Mouse (Mus musculus): ENCODE measurements at regions not wholly inside any gene's neighbourhood (a gene's known extent, or its start where the extent isn't known, plus 50 kb on each side); places are given as distances from the start of the nearest gene placed in this dataset.

- Histone ChIP-seq H3K36me3 (ENCODE audit: control insufficient read depth, insufficient read depth, low read length) (no peaks in the 10 kb centered on the region), H3K4me3 (ENCODE audit: low read length) (no peak overlapping the region), H3K27ac (ENCODE audit: low read length) (no peak overlapping the region), H3K9me3 (ENCODE audit: control insufficient read depth, low read length) (no peaks in the 10 kb centered on the region), H3K27me3 (ENCODE audit: control insufficient read depth, insufficient read depth, low read depth, low read length) (no peaks in the 10 kb centered on the region), H3K4me1 (replicated peaks; ENCODE audit: control insufficient read depth, insufficient read depth, low read length) (no peaks in the 10 kb centered on the region), H3K4me2 (ENCODE audit: low read depth, low read length) (no peak overlapping the region), H3K9ac (ENCODE audit: low read length) (no peak overlapping the region)
- WGBS: 3% methylated on average over 1 of the region's 1 CpGs
- ATAC-seq (ENCODE audit: low read depth): peak; percentile 59; the same call in 1 of the 2 replicates
Observed at GRCm38 (mm10) chr2:147895691-147896090, 151.1 kb downstream of the Foxa2 start.

DNA sequence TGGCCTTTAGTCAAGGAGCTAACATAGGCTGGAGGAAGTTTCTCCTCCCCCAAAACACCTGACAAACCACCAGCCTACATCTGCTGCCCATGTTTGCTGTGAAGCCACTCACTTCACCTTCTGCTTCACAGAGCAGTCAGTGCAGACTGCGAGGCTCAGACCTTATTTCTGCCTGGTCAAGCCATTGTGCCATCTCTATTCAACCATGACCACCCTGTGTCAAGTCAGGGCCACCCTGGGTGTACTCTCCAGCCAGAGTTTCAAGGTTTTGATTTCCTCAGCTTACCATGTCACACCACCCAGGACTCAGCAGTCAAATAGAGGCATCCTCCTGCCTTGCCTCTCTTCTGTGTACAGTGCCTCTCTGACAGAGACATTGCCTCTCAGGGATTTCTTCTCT, 152.6 kb downstream of the Foxa2 start:
- Histone ChIP-seq H3K36me3 (ENCODE audit: control insufficient read depth, insufficient read depth, low read length) (no peaks in the 10 kb centered on the region), H3K4me1 (replicated peaks; ENCODE audit: control insufficient read depth, insufficient read depth, low read length) (no peaks in the 10 kb centered on the region), H3K4me3 (ENCODE audit: low read length) (no peak overlapping the region), H3K27me3 (ENCODE audit: control insufficient read depth, insufficient read depth, low read depth, low read length) (no peaks in the 10 kb centered on the region), H3K9me3 (ENCODE audit: control insufficient read depth, low read length) (no peaks in the 10 kb centered on the region), H3K27ac (ENCODE audit: low read length) (no peak overlapping the region), H3K9ac (ENCODE audit: low read length) (no peak overlapping the region), H3K4me2 (ENCODE audit: low read depth, low read length) (no peak overlapping the region)
- 69% methylated on average over 1 of the region's 1 CpGs for WGBS
- ATAC-seq (ENCODE audit: low read depth): no peak

DNA sequence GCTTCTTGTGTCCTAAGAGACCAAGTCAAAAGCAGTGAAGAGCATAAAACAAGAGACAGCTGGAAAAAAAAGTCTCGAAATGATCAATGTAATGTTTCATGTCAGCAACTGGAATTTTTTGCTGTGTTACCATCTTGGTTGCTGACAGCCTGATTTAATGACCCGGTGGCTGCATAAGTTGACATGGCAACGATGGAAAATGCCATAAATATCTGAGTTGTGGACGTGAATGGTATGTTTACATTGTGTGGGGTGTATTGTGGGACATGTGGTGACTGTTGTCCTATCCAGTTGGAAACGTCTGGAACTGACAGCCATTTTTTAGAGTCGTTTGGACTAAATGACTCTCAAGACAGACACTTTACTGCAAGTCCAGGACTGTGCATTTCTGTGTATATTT, 160.6 kb downstream of the Foxa2 start:
- no peak overlapping the region for H3K27ac ChIP-seq (ENCODE audit: low read length)
- no peak overlapping the region for H3K4me3 ChIP-seq (ENCODE audit: low read length)
- H3K36me3 ChIP-seq (ENCODE audit: control insufficient read depth, insufficient read depth, low read length): no peaks in the 10 kb centered on the region
- H3K4me2 ChIP-seq (ENCODE audit: low read depth, low read length): no peak overlapping the region
- no peak overlapping the region for H3K9ac ChIP-seq (ENCODE audit: low read length)
- 26% methylated on average over 6 of the region's 6 CpGs for WGBS
- ATAC-seq (ENCODE audit: low read depth): peak; percentile 36; the same call in 1 of the 2 replicates
- H3K27me3 ChIP-seq (ENCODE audit: control insufficient read depth, insufficient read depth, low read depth, low read length): no peaks in the 10 kb centered on the region
- no peaks in the 10 kb centered on the region for H3K9me3 ChIP-seq (ENCODE audit: control insufficient read depth, low read length)
- H3K4me1 ChIP-seq (replicated peaks; ENCODE audit: control insufficient read depth, insufficient read depth, low read length): no peaks in the 10 kb centered on the region

- peak overlapping the region; percentile 52 for H3K4me2 ChIP-seq (ENCODE audit: low read depth, low read length)
- no peak overlapping the region for H3K27ac ChIP-seq (ENCODE audit: low read length)
- 27% methylated on average over 13 of the region's 13 CpGs for WGBS
- H3K27me3 ChIP-seq (ENCODE audit: control insufficient read depth, insufficient read depth, low read depth, low read length): no peaks in the 10 kb centered on the region
- no peaks in the 10 kb centered on the region for H3K36me3 ChIP-seq (ENCODE audit: control insufficient read depth, insufficient read depth, low read length)
- no peak overlapping the region for H3K4me3 ChIP-seq (ENCODE audit: low read length)
- no peak overlapping the region for H3K9ac ChIP-seq (ENCODE audit: low read length)
- ATAC-seq (ENCODE audit: low read depth): no peak
- H3K9me3 ChIP-seq (ENCODE audit: control insufficient read depth, low read length): no peaks in the 10 kb centered on the region
- peaks cover 15% of the 10 kb centered on the region for H3K4me1 ChIP-seq (replicated peaks; ENCODE audit: control insufficient read depth, insufficient read depth, low read length)
Observed at GRCm38 (mm10) chr2:147877907-147878306, 168.9 kb downstream of the Foxa2 start.

DNA sequence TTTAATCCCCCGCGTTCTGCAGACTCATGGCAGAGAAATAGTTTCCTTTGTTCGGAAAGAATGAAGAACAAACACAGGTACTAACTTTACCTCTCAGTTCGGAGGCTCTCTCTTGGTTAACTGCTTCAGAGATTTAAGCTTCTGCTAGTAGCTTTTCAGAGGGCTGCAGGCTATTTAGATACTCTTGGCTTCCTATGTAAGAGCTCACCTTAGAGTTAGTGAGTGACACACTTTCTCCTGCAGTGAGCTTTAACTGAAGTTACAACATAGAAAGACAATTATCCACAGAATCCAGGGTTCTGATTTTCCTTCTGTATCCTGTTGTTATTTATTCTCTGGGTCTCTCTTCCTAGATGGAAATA, 169.2 kb downstream of the Foxa2 start:
- WGBS: 4% methylated on average over 4 of the region's 4 CpGs

DNA sequence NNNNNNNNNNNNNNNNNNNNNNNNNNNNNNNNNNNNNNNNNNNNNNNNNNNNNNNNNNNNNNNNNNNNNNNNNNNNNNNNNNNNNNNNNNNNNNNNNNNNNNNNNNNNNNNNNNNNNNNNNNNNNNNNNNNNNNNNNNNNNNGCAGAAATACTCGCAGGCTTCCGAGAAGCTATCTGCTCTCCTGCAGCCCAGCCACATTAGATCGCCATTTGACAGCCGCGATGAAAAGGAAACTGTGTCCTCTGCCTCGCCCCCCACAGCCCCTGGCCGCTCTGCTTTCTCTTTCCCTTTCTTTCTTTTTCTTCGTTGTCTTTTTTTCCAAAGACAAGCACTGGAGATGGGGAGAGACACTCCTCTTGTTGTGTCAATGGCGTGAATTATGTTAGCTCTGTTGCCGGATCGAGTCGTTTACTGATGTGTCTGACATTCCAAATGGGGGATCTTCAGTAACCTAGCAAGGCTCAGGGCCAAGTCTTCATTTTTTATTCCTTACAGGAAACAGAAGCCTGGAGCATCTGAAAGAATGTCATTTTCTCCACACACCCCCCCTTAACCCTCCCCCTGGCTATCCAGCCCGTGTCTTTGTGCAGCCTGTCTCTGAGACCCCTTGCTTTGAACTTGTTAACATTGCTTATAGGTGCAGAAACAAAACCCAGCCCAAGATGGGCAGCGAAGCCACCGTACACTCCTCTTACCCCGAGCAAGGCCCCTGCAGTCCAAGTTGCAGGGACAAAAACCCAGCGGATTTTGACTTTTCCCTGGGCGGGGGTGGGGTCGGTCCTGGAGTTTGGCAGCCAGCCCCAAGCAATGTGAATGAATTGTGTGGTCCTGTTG, 169.8 kb downstream of the Foxa2 start:
- H3K9ac ChIP-seq (ENCODE audit: low read length): peak overlapping the region; percentile 31
- H3K4me2 ChIP-seq (ENCODE audit: low read depth, low read length): peak overlapping the region; percentile 52
- peak; percentile 45 for ATAC-seq (ENCODE audit: low read depth)
- H3K4me1 ChIP-seq (replicated peaks; ENCODE audit: control insufficient read depth, insufficient read depth, low read length): peaks cover 15% of the 10 kb centered on the region
- no peaks in the 10 kb centered on the region for H3K36me3 ChIP-seq (ENCODE audit: control insufficient read depth, insufficient read depth, low read length)
- H3K27ac ChIP-seq (ENCODE audit: low read length): peak overlapping the region; percentile 59
- H3K4me3 ChIP-seq (ENCODE audit: low read length): peak overlapping the region; percentile 42
- H3K9me3 ChIP-seq (ENCODE audit: control insufficient read depth, low read length): no peaks in the 10 kb centered on the region
- no peaks in the 10 kb centered on the region for H3K27me3 ChIP-seq (ENCODE audit: control insufficient read depth, insufficient read depth, low read depth, low read length)
- WGBS: under 1% methylated on average over 19 of the region's 19 CpGs

More for the DNA sequence above, 169.2 kb downstream of the Foxa2 start:
- H3K4me1 ChIP-seq (replicated peaks; ENCODE audit: control insufficient read depth, insufficient read depth, low read length): peaks cover 15% of the 10 kb centered on the region
- ATAC-seq (ENCODE audit: low read depth): no peak
- no peaks in the 10 kb centered on the region for H3K9me3 ChIP-seq (ENCODE audit: control insufficient read depth, low read length)
- peak overlapping the region; percentile 52 for H3K4me2 ChIP-seq (ENCODE audit: low read depth, low read length)
- H3K27ac ChIP-seq (ENCODE audit: low read length): peak overlapping the region; percentile 43
- peak overlapping the region; percentile 31 for H3K9ac ChIP-seq (ENCODE audit: low read length)
- H3K27me3 ChIP-seq (ENCODE audit: control insufficient read depth, insufficient read depth, low read depth, low read length): no peaks in the 10 kb centered on the region
- no peaks in the 10 kb centered on the region for H3K36me3 ChIP-seq (ENCODE audit: control insufficient read depth, insufficient read depth, low read length)
- H3K4me3 ChIP-seq (ENCODE audit: low read length): peak overlapping the region; percentile 42

DNA sequence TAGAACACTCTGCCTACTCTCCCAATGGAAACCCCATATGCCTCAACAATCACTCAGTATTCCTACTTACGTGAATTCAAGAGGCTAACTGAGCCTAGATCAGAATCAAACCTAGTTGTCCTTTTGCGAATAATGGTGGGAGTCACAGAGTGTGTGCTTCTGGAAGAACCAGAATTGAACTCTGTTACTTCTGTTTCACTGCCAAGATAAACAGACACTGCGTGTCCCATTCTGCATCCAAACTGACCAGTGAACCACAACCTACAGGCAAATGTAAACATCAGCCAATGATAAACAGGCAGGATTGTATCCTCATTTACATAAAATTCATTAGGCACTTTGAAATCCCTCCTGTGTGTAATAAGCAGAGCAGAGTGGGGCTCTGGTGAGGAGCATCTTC, 173.8 kb downstream of the Foxa2 start:
- Histone ChIP-seq H3K27me3 (ENCODE audit: control insufficient read depth, insufficient read depth, low read depth, low read length) (no peaks in the 10 kb centered on the region), H3K27ac (ENCODE audit: low read length) (no peak overlapping the region), H3K4me2 (ENCODE audit: low read depth, low read length) (no peak overlapping the region), H3K9me3 (ENCODE audit: control insufficient read depth, low read length) (no peaks in the 10 kb centered on the region), H3K4me3 (ENCODE audit: low read length) (no peak overlapping the region), H3K36me3 (ENCODE audit: control insufficient read depth, insufficient read depth, low read length) (no peaks in the 10 kb centered on the region), H3K9ac (ENCODE audit: low read length) (no peak overlapping the region), H3K4me1 (replicated peaks; ENCODE audit: control insufficient read depth, insufficient read depth, low read length) (peaks cover 13% of the 10 kb centered on the region)
- no peak for ATAC-seq (ENCODE audit: low read depth)
- WGBS: 72% methylated on average over 3 of the region's 3 CpGs

GRCm38 (mm10) chr2:147851186-147851802, 195.5 kb downstream of the Foxa2 start:
- 67% methylated on average over 6 of the region's 6 CpGs for WGBS
- Histone ChIP-seq H3K9ac (ENCODE audit: low read length) (no peak overlapping the region), H3K27ac (ENCODE audit: low read length) (no peak overlapping the region), H3K4me3 (ENCODE audit: low read length) (no peak overlapping the region), H3K9me3 (ENCODE audit: control insufficient read depth, low read length) (no peaks in the 10 kb centered on the region), H3K36me3 (ENCODE audit: control insufficient read depth, insufficient read depth, low read length) (no peaks in the 10 kb centered on the region), H3K4me1 (replicated peaks; ENCODE audit: control insufficient read depth, insufficient read depth, low read length) (peaks cover 2% of the 10 kb centered on the region; the same call in 1 of the 2 replicates), H3K27me3 (ENCODE audit: control insufficient read depth, insufficient read depth, low read depth, low read length) (no peaks in the 10 kb centered on the region), H3K4me2 (ENCODE audit: low read depth, low read length) (no peak overlapping the region)
- no peak for ATAC-seq (ENCODE audit: low read depth)

DNA sequence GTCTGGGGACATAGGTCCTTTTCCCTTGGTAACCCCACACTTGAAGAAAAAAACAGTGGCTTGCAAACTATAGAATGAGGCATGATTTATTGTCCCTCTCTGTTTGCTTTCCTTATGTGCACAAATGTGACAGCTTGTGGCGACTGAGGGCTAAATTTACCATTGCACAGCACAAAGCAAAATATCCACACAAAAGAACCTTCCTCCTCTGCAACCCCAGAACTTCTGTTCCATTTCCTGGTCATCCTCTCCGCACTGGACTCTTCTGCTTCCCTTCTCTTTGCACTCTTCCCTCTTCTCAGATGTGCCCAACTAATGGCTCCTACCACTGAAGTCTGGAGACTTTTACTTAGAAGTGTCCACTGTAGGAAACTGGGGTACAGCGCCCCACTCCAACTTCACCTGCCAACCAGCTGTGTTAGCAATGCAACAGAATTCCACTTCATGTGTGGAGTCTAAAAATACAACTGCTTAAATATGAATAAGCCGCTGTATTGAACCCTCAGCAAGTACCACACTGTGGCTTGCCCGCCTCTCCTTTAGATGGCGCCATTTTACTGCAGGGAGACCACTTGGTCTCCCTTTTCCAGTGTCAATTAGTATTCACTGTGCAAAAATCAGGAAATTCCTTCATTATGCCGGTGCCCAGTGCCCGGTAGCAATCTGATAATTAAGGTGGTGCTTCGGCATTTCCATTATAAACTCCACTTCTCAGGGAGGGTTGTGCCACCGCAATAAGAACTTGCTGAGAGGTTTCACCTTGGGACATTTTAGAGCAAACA, 199.6 kb downstream of the Foxa2 start:
- H3K4me3 ChIP-seq (ENCODE audit: low read length): no peak overlapping the region
- no peaks in the 10 kb centered on the region for H3K36me3 ChIP-seq (ENCODE audit: control insufficient read depth, insufficient read depth, low read length)
- WGBS: 20% methylated on average over 10 of the region's 10 CpGs
- peaks cover 2% of the 10 kb centered on the region; the same call in 1 of the 2 replicates for H3K4me1 ChIP-seq (replicated peaks; ENCODE audit: control insufficient read depth, insufficient read depth, low read length)
- H3K4me2 ChIP-seq (ENCODE audit: low read depth, low read length): no peak overlapping the region
- no peaks in the 10 kb centered on the region for H3K27me3 ChIP-seq (ENCODE audit: control insufficient read depth, insufficient read depth, low read depth, low read length)
- H3K9me3 ChIP-seq (ENCODE audit: control insufficient read depth, low read length): no peaks in the 10 kb centered on the region
- H3K9ac ChIP-seq (ENCODE audit: low read length): no peak overlapping the region
- ATAC-seq (ENCODE audit: low read depth): peak; percentile 81
- H3K27ac ChIP-seq (ENCODE audit: low read length): no peak overlapping the region
